Mouse (Mus musculus) cerebellum, adult 2 months (tissue): Measurements from ENCODE around the gene Actr8. TPM values are rescaled to one million over a fixed set of nuclear protein-coding genes. Genes with fewer than 3 reads are reported as not detected.

ENCODE experiments used
- DNase-seq, 2 experiments: peaks; one replicate each; pipeline ENCODE4 v3.0.0; 2021
- H3K27ac ChIP-seq: fragments of 200-500 bp; 2 replicates; pipeline ENCODE4 v1.5.1; 2012; ENCODE audit warnings: low read length, control low read depth, inconsistent platforms; ENCODE audit not compliant: insufficient read depth
- H3K27me3 ChIP-seq: fragments of 200-500 bp; 2 replicates; pipeline ENCODE4 v1.6.1; 2012; ENCODE audit warnings: inconsistent platforms, mild to moderate bottlenecking, low read length, moderate library complexity; ENCODE audit not compliant: control insufficient read depth, insufficient read depth
- H3K4me1 ChIP-seq: fragments of 200-500 bp; 2 replicates; pipeline ENCODE4 v1.6.1; 2011; ENCODE audit warnings: low read length; ENCODE audit not compliant: control insufficient read depth, insufficient read depth
- H3K4me3 ChIP-seq: fragments of 200-500 bp; replicated peaks from 2 replicates; pipeline ENCODE3; 2011; ENCODE audit warnings: mild to moderate bottlenecking, low read depth, low read length, control low read depth; ENCODE audit not compliant: insufficient read depth
- CTCF ChIP-seq: fragments of 200-500 bp; IDR thresholded peaks from 2 replicates; pipeline ENCODE4 v1.5.1; 2011; ENCODE audit warnings: low read depth, mild to moderate bottlenecking, control low read depth, low read length, moderate library complexity, borderline replicate concordance; ENCODE audit not compliant: insufficient read depth
- POLR2A ChIP-seq: fragments of 200-500 bp; IDR thresholded peaks from 2 replicates; pipeline ENCODE4 v1.6.1; 2011; ENCODE audit warnings: low read length, control low read depth, borderline replicate concordance; ENCODE audit not compliant: insufficient read depth
- WGBS: fragments of 180-500 bp; shearing (Covaris S2); methylation state at CpG from one replicate; pipeline ENCODE4 v1.1.7; 2018; 5-methylcytosine and 5-hydroxymethylcytosine counted together
- polyA plus RNA-seq: library from polyadenylated mRNA; depleted of rRNA; stranded (reverse); fragments of >200 nt; gene quantifications from 2 replicates; pipeline ENCODE4 v1.2.3, GENCODE M21; 2012

Actr8 gene
- polyA plus RNA-seq, 1 experiment: 70.9 TPM

DNA sequence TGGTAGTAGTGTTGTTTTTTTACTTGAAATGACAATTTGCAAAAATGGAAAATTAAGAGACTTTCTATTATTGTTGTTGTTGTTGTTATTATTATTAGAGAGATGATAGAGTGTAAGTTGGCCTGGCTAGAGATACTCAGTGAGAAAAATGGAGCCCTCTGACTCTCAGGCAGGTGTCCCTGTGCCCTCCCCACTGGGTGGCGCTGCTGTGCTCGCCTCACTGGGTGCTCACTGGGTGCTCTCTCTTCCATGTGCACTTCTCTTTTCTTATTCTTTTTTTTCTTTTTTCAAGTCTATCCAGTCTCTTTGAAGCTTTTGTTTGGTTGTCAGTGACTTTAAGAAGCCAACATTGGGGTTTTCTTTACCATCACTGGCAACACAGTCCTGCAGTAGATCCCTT, 49.2 kb downstream of the Actr8 start:
- Histone ChIP-seq H3K27ac (no peak overlapping the region), H3K4me1 (no peaks in the 10 kb centered on the region), H3K27me3 (no peaks in the 10 kb centered on the region), H3K4me3 (no peak overlapping the region)
- TF ChIP-seq CTCF: peak; percentile 50; the same call in 1 of the 2 replicates
- no peak for TF ChIP-seq POLR2A
- DNase-seq: no peak
- WGBS: 42% methylated on average over 2 of the region's 2 CpGs

- no peaks in the 10 kb centered on the region for H3K27me3 ChIP-seq
- H3K4me1 ChIP-seq: peaks cover 8% of the 10 kb centered on the region
- no peak for DNase-seq
- H3K27ac ChIP-seq: no peak overlapping the region
- no peak overlapping the region for H3K4me3 ChIP-seq
- TF ChIP-seq CTCF (no peak), POLR2A (no peak)
- WGBS: 65% methylated on average over 8 of the region's 8 CpGs
Measured at GRCm38 (mm10) chr14:30033405-30033804, 55.3 kb downstream of the Actr8 start.

DNA sequence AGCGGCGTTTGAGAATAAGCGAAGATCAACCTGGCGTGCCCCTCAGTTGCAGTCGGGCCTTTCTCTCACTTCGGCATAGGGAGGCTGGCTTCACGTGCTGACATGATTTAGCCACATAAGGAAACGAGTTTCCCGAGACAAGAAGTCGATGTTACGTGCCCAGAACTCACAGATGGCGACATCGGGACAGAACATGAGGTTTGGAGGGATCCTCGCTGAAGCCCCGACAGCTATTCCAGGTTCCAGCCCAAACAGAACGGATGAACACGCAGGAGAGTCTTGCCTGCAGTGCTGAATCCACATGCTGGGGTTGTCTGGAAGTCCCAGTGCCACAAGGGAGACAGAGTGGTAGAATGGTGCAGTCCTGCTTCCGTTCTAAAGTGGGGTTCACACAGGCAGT, 60.3 kb downstream of the Actr8 start:
- no peaks in the 10 kb centered on the region for H3K27me3 ChIP-seq
- DNase-seq: no peak
- no peak overlapping the region for H3K27ac ChIP-seq
- WGBS: 29% methylated on average over 18 of the region's 18 CpGs
- TF ChIP-seq CTCF (no peak), POLR2A (no peak)
- no peak overlapping the region for H3K4me3 ChIP-seq
- H3K4me1 ChIP-seq: peaks cover 8% of the 10 kb centered on the region

GRCm38 (mm10) chr14:30039413-30039812, 61.3 kb downstream of the Actr8 start:
- Histone ChIP-seq H3K27me3 (no peaks in the 10 kb centered on the region), H3K27ac (no peak overlapping the region), H3K4me1 (peaks cover 8% of the 10 kb centered on the region), H3K4me3 (no peak overlapping the region)
- no peak for TF ChIP-seq POLR2A
- no peak for TF ChIP-seq CTCF
- 89% methylated on average over 4 of the region's 4 CpGs for WGBS
- DNase-seq: no peak

DNA sequence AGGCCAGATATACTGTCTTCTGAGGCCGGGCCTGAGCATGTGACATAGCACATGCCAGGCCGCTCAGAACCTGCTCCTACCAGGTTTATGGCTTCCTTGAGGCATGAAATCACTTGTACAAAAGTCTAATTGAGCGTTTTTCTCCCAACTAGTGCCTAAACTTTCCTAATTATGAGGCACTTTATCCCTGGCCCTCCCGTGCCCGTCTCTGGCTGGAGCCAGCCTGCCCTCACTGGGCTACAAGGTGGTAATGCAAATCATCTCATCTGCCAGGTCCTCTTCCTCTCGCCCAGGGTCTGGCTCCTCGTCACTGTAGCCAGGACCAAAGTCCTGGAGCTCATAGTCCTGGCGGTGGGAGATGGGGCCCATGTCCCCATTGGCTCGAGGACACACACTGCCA, 63.7 kb downstream of the Actr8 start:
- WGBS: 67% methylated on average over 9 of the region's 9 CpGs
- Histone ChIP-seq H3K4me1 (no peaks in the 10 kb centered on the region; the same call in 1 of the 2 replicates), H3K4me3 (no peak overlapping the region), H3K27me3 (no peaks in the 10 kb centered on the region), H3K27ac (no peak overlapping the region)
- no peak for DNase-seq
- no peak for TF ChIP-seq POLR2A
- TF ChIP-seq CTCF: no peak

GRCm38 (mm10) chr14:30043356-30043940, 65.3 kb downstream of the Actr8 start:
- no peak overlapping the region for H3K27ac ChIP-seq
- 83% methylated on average over 7 of the region's 7 CpGs for WGBS
- no peak overlapping the region for H3K4me3 ChIP-seq
- no peaks in the 10 kb centered on the region for H3K4me1 ChIP-seq
- no peaks in the 10 kb centered on the region for H3K27me3 ChIP-seq
- no peak for DNase-seq
- TF ChIP-seq POLR2A (no peak), CTCF (no peak)

DNA sequence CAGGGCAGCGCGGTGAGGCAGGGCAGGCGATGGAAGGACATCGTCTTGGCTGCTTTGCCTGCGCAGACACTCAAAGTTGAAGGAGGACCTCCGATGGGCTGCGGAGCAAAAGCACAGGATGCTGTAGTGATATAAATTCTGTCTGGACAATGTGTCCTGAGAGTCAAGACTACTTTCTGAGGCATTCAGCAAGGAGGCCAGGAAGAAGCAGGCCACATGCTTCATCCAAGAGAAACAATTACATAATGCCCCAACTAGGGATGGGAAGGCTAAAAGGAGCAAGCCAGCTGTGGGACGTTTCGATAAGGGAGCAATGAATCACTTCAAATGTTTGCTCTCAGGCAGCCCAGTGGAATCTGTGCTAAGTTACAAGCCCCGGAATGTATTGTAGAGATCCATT, 67.1 kb downstream of the Actr8 start:
- WGBS: 89% methylated on average over 10 of the region's 10 CpGs
- TF ChIP-seq CTCF (no peak), POLR2A (no peak)

GRCm38 (mm10) chr14:30045704-30046220, 67.6 kb downstream of the Actr8 start:
- no peaks in the 10 kb centered on the region; the same call in 1 of the 2 replicates for H3K4me1 ChIP-seq
- 80% methylated on average over 8 of the region's 8 CpGs for WGBS
- H3K4me3 ChIP-seq: no peak overlapping the region
- no peaks in the 10 kb centered on the region for H3K27me3 ChIP-seq
- TF ChIP-seq POLR2A: no peak
- TF ChIP-seq CTCF: no peak
- DNase-seq: no peak
- no peak overlapping the region for H3K27ac ChIP-seq

More for the DNA sequence above, 67.1 kb downstream of the Actr8 start:
- no peaks in the 10 kb centered on the region for H3K27me3 ChIP-seq
- no peak overlapping the region for H3K4me3 ChIP-seq
- no peak overlapping the region for H3K27ac ChIP-seq
- no peaks in the 10 kb centered on the region; the same call in 1 of the 2 replicates for H3K4me1 ChIP-seq
- no peak for DNase-seq
